Mouse (Mus musculus) spleen, postnatal 4 days (tissue): ENCODE measurements around the gene Btn1a1.

ENCODE experiments used
- DNase-seq, 2 experiments: peaks; one replicate each; pipeline ENCODE4 v3.0.0; 2022; ENCODE audit warnings: low spot score in 2 of 2

The Btn1a1 gene

DNA sequence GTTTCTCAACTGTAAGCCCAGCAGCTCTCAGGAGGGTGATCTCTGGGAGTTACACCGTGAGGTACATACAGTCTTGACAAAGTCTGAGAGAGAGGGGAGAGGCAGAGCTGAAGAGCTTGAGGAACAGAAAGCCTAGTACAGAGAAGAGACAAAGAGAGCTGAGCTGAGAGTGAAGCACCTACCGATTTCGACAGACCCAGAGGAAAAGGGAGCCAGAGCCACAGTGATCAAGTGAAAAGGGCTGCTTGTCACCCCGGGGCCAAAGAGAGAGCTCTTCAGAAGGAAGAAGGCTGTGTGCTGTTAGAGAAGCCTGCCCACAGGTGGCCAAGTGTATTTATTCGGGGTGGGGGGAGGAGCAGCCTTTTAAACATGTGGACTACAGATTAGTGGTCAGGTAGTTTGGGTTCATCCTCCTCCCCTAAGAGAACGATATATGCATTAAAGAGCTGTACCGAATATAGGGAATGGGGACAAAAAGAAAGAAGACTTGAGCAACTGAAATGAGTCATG is at the start of gene Btn1a1:
Gene Btn1a1 (minus strand): TSS at position 302 of the 510 bp plus-strand sequence.
- peak; percentile 22 to 69 for DNase-seq

DNA sequence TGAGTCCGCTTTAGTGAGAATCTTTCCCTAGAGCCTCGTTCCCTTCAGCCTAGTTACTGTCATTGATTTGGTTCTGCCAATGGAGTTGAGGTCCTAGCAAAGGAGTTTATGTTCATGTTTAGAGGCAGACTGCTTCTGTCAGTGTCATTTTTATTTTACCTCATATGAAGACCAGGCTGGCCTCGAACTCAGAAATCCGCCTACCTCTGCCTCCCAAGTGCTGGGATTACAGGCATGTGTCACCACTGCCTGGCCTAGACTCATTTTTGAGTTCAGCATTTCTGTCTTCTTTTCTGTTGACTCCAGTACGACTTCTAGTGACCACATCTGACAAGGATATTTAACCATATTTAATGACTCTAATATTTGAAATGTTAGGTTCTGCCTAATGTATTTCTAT is 49.6 kb upstream of the Btn1a1 start:
- DNase-seq: no peak

DNA sequence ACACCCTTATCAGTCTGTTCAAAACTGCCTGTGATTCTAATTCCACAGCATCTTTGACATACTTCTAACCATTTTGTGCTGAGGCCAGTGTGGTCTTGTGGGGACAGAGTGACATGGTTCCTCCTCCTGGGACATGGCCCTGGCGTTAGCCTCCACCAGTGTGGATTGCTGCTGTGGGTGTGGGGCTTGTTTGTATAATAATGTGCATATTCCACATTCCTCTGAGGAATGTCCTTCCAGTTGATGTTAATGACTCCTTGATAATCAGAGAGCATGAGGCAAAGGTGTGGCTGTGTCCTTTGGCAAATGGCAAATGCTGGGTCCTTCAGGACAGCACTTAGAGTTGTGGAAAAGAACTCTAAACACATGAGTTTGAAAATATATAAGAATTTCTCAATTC is 47.8 kb upstream of the Btn1a1 start:
- no peak for DNase-seq

DNA sequence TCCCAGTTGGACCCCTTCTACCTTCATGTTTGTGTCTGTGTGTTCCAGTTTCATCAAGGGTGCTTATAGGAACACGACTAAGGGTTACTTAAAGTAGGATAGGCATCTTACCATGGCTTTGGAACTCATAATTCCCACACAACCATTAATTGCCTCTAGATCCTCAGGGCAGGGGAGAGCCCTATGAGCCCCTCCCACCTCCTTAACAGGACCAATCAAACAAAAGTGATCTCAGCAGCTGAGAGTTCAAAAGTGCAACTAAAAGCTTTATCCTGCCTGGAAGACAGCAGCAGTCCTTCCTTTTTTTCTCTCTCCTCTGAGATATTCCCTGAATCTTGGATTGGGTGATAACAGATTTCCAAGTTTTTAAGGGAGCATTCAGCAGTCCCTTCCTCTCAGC is 44.4 kb upstream of the Btn1a1 start:
- DNase-seq: no peak

GRCm38 (mm10) chr13:23506819-23507515 is 41.3 kb upstream of the Btn1a1 start:
- no peak for DNase-seq

- peak; percentile 80 to 91 for DNase-seq
Observed at GRCm38 (mm10) chr13:23506351-23506750, 40.6 kb upstream of the Btn1a1 start.

DNA sequence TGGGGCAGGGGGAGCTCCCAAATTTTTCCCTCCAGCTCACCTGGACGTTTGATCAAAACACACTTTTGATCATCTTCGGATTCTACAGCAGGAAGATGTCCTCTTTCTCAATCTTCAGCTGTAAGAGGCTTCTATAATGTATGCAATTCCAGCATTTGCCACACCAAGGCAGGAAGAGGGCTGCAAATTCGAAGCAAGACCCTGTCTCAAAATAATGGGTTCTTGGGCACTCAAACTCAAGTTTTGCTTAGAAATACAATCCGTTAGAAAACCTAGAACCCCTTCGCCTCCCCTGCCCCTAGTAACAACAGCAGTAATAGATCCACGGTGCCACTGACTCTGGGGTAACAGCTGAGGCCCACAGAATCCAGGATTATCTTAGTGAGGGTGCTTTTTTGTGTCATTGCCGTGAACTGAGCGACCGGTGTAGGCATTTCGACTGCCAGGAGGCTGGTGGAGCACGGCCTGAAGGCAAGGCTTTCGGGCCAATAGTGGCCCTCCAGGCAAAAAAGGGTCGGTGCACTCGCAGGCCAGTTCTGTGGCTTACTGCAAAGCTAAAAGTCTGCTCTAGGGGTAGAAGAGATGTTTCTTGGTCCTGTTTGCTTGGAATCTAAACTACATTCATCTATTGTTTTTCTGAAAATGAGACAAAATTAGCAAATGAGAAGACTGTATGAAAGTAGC is 40.1 kb upstream of the Btn1a1 start:
- no peak for DNase-seq

GRCm38 (mm10) chr13:23503797-23504196 is 38.1 kb upstream of the Btn1a1 start:
- peak; percentile 72 to 82 for DNase-seq

- DNase-seq: no peak
Observed at GRCm38 (mm10) chr13:23502916-23503315, 37.2 kb upstream of the Btn1a1 start.

GRCm38 (mm10) chr13:23502031-23502567 is 36.4 kb upstream of the Btn1a1 start:
- no peak for DNase-seq

- DNase-seq: no peak
Observed at GRCm38 (mm10) chr13:23501511-23501910, 35.8 kb upstream of the Btn1a1 start.

DNA sequence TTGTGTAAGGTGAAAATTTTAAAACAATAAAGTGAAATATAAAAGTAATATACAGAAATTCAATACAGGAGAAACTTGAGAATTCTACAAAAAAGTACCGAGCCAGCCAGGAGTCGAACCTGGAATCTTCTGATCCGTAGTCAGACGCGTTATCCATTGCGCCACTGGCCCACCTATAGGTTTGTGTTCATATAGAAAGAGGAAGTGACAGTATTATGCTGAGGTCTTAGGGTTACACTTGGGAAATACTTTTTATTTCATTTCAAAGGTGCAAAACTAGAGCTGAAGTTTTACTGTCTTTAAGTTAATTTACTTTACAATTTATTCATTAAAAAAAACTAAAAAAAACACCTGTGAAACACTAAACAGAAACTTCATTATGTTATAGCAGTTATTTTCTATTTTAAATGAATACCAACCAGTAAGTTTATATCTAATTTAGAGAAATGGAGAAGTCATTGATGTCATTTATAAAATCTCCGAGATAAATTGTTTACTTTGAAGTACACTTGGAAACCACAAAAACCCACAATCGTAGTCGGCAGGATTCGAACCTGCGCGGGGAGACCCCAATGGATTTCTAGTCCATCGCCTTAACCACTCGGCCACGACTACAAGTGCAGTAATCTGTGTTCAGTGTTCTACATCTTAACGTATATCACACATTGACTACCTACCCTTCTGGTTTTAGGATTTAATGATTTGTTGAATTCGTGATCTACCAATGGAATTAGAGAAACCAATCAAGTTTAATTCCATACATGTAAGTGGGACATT is 34.9 kb upstream of the Btn1a1 start:
- peak; percentile 79 to 86 for DNase-seq

- no peak for DNase-seq
Observed at GRCm38 (mm10) chr13:23499943-23500342, 34.2 kb upstream of the Btn1a1 start.

DNA sequence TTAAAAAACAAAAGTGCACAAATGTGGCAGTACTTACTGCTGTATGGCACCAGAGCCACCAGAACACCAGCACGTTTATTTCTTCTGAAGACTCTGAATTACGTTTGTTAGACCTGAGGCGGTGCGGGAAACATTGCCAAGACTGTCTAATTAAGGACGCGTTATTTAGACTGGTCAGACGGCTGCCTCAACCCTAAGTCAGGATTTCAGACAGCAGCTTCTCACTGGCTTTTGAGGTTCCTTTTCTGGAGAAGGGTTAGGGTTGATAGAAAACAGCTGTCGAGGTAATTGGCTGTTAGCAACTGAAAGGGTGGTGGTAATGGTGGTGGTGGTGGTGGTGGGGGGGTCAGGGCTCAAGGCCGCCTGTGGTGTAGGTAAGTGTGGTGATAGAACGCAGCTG is 33.0 kb upstream of the Btn1a1 start:
- no peak for DNase-seq

GRCm38 (mm10) chr13:23497656-23498321 is 32.1 kb upstream of the Btn1a1 start:
- peak; percentile 48 to 72 for DNase-seq

- no peak for DNase-seq
Observed at GRCm38 (mm10) chr13:23495526-23495925, 29.8 kb upstream of the Btn1a1 start.

- no peak for DNase-seq
Observed at GRCm38 (mm10) chr13:23491990-23492389, 26.3 kb upstream of the Btn1a1 start.

GRCm38 (mm10) chr13:23491263-23491662 is 25.6 kb upstream of the Btn1a1 start:
- DNase-seq: no peak

GRCm38 (mm10) chr13:23490863-23491262 is 25.2 kb upstream of the Btn1a1 start:
- no peak for DNase-seq

GRCm38 (mm10) chr13:23488400-23489322 is 23.0 kb upstream of the Btn1a1 start, which contains the start of gene Btn2a2:
Gene Btn2a2, minus strand, starts transcription at chr13:23488857.
- DNase-seq: no peak
